Mouse (Mus musculus) c-Kit-positive CD71-negative TER-119-negative erythroid progenitor cells, embryonic 14.5 days (primary cell): ENCODE measurements at regions not wholly inside any gene's neighbourhood (a gene's known extent, or its start where the extent isn't known, plus 50 kb on each side); places are given as distances from the start of the nearest gene placed in this dataset.

Experiments used
- DNase-seq: peaks from one replicate; pipeline ENCODE4 v3.0.0-alpha.2; 2013; ENCODE audit warnings: low read depth

DNA sequence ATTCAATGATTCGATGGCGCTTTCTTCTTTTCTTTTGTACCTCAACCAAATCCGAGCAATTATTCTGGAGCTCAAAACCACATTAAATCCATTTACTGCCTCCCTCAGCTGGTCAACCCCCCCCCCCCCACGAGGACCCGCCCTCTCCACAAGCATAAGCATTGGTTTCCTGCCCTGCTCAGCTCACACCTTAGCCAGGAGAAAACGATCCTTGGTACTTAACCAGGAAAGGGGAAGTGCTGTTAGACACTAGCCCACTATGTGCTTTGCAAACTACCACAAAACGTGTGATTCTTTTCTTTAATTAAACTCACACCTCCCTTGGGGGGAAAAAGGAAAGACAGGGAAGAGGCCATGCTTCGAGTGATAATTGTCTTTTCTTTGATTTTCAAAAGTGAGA, 169.8 kb downstream of the Arrdc4 start:
- DNase-seq, result no peak

DNA sequence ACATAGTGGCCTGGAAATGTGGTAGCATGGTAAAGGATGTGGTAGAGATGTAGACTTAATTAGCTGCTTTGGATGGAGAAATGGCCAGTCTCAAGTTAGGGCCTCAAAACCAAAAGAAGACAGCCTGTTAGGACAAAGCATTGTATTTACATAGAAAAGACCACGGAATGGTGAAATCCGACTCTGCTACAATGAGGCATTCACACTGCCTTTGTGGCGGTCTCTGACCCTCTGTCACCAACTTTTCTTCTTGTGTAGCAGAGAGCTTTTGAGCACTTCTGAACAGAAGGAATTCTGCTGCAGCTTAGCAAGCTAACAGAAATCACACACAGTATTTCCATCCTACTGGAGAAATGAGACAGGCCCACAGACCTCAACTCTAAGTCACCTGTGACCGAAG, 177.7 kb downstream of the Arrdc4 start:
- no peak for DNase-seq

DNA sequence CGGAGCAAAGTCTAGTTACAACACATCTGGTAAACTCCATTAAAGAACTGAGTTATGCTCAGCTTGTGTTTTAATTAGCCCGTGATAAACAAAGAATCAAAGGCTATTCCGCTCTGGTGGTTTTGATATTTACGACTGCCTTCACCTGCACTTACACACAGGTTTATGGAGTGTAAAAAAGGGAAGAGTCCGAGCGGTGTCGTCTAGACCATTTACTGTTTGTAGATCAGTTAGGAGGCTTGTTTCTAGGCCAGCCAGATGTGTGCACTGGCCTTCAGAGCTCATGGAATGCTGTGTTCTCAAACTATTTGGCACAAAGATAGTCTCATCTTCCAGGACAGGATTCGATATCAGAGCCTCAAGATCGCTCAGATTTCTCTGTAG, 180.9 kb downstream of the Arrdc4 start:
- DNase-seq, result no peak

GRCm38 (mm10) chr7:68567452-68568126, 181.5 kb downstream of the Arrdc4 start:
- DNase-seq, result no peak

DNA sequence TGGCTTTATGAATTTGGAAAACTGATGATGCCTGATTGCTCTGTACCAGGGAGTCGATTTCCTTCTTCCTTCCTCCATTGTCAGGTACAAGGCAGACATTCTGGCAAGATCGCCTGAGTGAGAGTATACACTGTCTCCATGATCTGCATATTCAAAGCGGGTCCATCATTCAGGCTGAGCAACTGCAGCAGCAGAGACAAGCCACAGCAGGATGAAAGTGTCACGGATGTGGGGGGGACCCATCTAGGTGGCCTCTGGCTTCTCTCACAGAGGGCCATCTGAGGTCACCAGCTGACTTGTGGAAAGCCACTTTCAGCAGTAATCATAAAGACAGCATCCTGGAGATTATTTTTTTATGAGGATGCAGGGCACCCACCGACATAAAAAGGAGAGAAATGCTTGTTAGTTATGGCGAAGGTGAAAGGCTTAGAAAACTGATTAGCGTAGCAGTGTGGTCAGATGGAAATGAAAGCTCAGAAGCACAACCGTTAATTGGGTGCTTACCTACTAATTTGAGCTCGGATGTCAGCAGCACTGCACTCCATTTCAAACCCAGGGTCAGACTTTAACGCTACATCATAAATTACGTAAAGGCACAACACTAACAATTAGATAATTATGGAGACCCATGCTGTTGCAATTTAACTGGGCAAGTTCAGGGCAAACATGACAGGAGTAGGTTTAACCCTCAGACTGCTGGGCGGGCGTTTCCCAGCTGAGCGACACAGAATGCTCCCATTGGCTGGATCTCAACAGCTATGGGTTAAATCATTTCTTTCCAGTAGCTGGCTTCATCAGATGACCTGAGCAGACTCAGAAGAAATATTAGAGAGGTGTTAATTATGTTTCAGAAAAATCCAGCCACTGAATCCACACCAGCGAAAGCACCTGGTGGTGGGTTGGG, 189.3 kb downstream of the Arrdc4 start:
- DNase-seq, result no peak

DNA sequence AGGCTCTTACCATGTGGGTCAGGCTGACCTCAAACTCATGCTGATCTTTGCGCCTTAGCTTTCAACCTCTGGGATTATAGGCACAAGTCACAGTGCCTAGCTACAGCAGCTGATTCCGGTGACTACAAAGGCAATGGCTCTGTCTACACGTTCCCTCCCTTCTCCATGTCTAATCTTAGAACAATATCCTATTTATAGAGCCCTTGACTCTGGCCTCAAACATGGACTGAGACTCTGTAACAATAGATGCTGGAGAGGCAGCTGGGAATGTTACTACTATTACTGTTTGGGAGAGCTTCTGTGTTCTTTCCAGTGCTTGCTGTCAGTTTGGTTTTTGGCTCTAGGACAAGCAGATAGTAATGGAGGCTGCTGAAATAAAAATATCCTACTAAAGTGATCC, 198.7 kb downstream of the Arrdc4 start:
- no peak for DNase-seq

GRCm38 (mm10) chr7:68548176-68548575, 200.9 kb downstream of the Arrdc4 start:
- no peak for DNase-seq

DNA sequence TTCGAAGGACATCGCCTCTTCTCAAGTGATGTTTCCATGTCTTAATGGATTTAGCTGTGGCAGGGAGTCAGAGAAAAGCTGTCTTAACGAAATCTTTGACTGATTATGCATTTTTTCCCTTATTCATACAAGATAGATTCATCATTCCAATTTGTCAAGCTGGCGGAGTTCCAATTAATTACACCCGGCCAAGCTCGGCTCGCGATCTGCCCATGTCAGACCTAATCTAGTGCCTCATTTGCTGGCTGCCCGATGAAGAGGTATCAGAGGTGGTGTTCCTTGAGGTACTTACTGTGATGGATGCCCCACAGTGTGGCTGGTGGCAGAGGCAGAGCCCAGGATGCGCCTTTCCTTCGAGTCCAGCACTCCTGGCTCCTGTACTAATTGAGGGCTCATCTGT, 204.9 kb downstream of the Arrdc4 start:
- no peak for DNase-seq

DNA sequence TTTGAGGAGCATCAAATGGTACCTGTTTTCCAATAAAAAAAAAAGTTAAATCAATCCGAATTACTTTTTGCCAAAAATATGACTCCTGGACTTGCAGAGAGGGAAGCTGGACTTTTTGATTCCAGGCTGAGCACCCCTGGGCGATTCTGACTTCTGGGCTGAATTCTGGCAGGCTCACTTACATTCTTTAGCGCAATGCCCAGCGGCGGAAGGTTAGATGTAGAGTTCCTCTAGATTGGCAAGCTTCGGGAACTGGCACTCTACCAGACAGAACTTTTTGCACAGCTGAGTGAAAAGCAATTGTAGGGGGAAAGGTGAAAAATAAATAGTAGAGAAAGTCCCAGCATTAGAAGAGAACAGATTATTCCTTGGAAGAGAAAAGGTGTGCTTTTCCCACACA, 235.5 kb downstream of the Fam169b start:
- no peak for DNase-seq

GRCm38 (mm10) chr7:68491143-68491810, 217.6 kb downstream of the Fam169b start:
- DNase-seq, result no peak

DNA sequence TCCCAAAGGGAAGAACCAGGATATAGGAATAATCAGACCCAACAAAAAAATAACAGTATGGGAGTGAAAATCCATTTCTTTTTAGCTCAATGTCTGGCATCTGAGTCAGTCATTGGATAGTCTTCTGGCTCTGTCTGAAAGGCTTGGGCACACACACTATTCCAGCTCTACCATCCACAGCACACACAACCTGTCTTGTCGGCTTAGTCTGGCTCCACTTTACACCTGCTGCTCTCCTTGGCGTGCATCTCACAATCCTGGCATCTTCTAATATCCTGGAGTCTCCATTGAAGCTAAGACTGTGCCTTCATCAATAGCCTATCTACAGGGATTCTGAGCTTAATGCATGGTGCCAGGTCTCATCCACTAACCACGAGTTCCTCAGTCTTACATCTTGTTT, 213.0 kb downstream of the Fam169b start:
- DNase-seq, result no peak

DNA sequence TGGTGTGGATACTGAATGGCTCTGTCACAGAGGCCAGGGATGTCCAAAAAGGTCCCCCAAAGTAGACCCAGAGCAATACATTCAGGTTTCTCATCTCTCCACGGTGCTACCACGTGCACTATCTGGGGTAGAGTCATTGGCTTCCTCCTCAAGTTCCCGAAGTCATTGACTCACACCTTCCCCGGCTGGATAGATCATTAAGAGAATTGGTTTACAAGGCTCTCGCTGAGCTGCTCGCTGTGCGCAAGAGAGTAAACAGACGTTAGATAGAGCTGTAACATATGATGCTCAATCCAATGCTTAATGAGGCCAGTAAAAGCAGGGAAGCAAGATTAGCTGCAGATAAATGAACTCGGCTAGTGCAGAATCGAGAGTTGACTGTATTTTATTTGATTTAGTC, 208.9 kb downstream of the Fam169b start:
- no peak for DNase-seq

DNA sequence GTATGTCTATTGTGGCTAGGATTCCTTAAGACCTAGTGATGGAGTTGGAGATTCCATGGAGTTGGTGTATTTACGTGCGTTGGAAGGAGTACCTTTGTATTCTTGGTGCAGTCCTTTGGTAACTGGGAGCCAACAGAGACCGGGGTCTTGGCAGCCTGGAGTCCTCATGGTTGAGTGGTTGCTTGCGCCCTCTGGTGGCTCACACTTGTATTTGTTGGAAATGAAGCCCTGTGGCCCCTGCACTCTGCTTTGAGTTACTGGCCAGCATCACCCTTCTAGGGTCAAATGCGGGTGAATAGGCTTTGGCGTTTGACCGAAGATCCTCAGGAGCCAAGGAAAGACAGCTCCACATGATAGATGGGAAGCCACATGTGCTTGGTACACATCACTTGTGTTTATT, 207.1 kb downstream of the Fam169b start:
- peak; percentile 35 for DNase-seq

DNA sequence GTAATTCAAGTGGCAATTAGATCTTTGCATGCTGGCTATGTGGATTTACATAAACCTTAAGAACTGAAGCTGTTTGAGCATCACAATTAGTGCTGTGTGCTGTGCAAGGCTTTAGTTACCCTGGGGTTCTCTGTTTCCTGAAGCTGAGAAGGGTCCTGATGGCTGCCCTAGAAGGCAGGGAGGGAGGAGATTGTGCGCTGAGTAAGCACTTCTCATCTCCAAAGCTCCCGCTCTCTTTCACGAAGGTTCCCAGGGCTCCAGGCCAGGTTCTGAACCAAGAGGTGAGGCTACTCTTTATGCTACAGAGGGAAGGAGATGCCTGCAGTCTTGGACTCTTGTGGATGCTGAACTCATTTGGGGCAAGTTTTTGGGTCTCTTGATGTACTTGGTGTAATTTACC, 206.7 kb downstream of the Fam169b start:
- no peak for DNase-seq

GRCm38 (mm10) chr7:68478044-68478443, 204.4 kb downstream of the Fam169b start:
- DNase-seq, result no peak

DNA sequence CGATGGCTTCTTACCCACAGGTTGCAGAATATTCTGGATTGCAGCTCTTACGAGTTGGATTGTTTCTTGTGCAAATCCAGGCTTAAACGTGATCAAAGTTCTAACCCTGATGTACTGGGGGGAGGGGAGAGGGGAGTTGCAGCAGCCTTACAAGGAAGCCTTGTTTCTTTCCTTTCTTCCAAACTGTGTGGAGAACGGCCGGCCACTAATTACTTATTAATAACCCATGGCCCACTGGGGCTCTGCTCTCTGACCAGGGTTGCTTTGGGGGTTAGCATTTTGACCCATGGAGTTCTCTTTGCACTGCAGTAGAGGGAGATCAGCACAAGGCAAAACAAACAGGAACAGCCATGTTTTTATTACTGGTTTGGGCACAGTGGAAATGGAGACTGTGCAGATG, 199.2 kb downstream of the Fam169b start:
- DNase-seq, result no peak

DNA sequence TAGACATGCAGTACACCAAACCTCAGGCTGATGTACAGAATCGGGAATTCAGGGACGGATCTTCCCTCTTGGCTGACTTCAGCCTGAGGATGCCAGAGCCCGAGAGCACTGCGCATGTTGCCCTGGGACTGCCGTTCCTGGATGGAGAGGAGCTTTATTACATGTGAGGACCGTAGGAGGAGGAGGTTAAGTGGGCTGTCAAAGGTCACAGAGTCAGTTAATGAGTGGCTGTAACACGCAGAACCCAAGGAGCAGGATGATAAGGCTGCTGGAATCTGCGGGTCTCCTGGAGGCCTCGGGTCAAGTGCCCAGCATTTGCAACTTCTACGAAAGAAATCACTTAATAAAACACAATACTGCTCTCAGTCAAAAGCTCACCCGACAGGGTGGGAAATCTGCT, 197.3 kb downstream of the Fam169b start:
- no peak for DNase-seq

DNA sequence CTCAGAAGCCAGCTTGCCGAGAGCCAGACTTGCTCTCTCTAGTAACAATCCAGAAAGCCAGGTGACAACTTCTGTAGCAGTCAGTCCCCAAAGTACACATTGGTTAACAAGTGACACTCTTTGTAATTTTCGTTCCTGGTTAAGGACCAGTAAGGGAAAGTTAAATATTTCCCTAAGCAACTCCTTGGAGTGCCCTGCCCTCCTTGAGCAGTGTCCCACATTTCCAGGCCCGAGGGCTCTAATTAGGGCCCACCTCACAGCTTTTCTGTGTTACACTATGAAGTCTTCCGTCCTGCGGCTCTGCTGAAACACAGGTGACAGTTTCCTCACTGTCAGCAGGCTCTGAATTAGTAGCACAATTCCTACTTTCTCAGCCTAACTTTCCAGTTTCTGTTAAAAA, 194.9 kb downstream of the Fam169b start:
- DNase-seq, result no peak

DNA sequence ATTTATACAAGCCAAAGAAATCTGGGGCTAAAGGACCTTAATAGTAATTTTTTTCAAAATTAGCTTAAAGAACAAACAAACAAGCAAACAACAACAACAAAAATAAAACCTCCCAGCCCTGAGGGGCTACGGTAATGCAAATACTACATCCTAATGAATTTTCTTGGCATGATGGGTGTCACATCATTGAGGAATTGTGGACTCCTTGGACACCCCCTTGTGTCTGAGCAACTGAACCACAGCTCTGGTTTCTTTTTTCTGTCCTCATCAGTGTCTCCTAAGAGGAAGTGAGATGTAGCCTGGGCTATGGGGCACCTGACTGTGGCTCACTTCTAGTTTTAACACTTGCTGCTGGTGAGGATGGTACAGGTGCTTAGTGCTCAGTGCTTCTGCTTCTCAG, 184.2 kb downstream of the Fam169b start:
- DNase-seq, result no peak

DNA sequence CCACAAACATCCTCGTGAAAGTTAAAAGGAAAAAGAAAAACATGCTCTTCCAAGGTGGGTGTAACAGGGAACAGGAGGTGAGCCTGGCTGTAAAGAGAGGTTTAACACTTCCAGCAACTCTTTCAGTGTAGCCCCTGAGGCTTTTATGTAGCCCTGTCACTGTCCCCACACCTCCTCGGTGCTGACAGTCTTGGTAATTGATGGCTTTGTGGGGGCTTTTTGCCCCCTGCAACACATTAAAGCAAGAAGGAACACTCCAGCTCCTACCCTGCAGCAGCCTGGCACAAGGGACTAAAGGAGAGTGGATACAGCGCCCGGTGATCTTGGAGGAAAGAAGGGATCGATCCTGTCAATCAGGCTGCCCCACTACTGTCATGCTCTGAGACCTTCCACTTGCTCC, 181.8 kb downstream of the Fam169b start:
- no peak for DNase-seq

- no peak for DNase-seq
Measured at GRCm38 (mm10) chr7:68453028-68453692, 179.5 kb downstream of the Fam169b start.

GRCm38 (mm10) chr7:68444426-68445095, 170.9 kb downstream of the Fam169b start:
- no peak for DNase-seq
